Mouse (Mus musculus): ENCODE measurements around the gene Wwc2.

GRCm38 (mm10) chr8:47913621-47914020 is 77.1 kb downstream of the Wwc2 start:
- TF ChIP-seq CTCF (IDR thresholded peaks at IDR 0.05; ENCODE audit: borderline replicate concordance, insufficient read depth, low read length) (no peak), POLR2A (IDR thresholded peaks at IDR 0.05; ENCODE audit: low read depth, low read length) (no peak)
